Mouse (Mus musculus) natural killer cell, adult 2 months (primary cell): ENCODE results near the gene Erich3.

Source experiments
- DNase-seq, 2 experiments: peaks; one replicate each; pipeline ENCODE4 v3.0.0; 2022; ENCODE audit warnings: low spot score in 2 of 2

Erich3 gene

DNA sequence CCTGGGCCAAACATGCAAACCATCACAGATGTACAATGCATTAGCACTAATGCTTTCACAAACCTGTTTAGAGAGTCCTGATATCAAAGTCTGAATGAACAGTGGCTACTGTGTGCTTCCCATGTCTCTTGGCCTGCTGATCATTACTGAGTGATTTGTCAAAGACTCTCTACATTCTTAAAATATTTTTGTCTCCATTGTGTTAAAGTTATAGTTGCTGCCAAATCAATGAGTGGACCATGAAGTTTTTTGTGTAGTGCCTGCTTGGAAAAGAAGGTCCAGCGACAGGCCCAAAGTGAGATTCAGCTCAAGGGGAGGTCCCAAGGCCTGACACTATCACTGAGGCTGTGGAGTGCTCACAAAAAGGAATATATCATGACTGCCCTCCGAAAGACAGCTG is 108.0 kb downstream of the Erich3 start:
- no peak for DNase-seq

DNA sequence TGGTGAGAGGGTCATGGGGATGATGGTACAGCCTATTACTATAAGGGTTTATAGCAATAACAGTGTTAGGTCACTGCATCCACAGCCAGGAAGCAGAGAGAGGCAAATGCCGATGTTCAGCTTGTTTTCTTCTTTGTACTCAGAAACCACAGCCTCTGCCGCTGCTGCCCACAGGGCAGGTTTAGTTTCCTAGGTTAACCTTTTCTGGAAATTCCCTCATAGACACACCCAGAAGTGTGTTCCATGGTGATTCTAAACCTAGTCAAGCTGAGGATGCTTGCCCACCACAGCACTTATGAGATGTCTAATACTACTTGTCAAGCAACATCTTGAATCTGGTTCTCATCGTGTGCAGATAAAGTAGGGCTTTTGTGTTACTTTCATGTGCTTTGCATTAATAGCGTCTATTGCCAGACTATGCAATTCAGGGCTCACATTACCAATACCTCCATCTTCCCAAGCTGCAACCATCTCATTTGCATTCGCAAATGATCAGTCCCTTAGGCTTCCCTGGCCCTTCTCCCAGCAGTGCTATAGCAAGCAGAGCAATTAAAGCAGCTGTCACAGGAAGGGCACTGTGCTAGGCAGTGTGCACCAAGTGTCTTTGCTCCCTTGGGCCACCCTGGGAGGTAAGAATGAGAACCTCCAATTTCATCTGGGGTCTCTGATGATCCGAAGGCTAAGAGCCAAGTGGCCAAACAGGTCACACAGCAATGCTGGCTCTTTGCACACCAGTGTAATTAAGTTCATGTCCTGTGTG is 115.4 kb downstream of the Erich3 start:
- no peak for DNase-seq

DNA sequence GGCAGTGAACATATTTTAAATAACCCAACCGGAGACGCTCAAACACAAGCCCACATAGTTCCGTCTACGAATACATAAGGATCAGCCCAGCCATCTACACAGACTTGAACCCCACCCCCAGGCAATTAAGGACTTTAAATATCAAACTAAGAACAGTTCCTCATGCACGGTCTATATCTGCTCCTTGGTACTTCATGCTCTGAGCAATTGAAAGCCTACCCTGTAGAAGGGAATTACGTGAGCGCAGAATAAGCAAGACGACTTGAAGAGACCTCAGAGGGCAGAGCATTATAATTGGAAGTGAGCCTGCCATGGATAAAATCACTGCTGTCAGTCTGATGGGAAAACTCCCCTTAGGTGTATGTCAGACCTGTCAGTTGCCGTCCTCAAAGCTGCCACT is 122.7 kb downstream of the Erich3 start:
- no peak for DNase-seq

DNA sequence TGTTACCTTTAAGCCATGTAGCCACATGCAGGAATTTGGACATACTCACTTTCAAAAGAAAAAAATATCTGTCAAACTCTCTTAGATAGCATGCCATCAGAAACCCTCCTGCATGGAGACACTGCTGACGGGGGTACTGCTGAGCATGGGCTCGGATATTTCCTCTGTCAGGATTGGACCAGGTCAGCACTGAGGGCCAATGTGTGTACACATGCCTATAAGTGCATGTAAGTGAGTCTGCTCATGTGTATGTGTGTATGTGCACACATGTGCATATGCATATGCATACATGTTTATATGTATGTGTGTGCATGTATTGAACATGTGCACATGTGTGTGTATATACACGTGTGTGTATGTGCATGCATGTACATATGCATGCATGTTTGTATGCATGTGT is 124.0 kb downstream of the Erich3 start:
- no peak for DNase-seq

DNA sequence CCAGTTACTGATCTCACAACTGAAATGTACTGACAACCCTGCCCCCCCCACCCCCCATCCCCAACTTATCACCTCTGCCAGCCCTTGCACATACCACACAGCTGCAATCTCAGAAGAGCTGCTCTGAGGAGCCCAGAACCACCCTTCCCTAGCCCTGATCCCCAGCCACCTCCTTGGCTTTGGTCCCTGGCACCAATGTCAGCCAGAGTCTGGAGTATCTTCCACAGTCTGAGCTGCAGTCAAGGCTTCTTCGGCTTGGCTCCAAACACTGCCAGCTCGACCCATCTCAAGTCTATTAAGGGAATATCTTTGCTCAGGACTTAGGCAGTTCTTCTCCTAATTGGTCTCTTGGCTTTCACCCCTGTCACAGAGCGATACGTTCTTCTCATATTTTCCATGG is 129.9 kb downstream of the Erich3 start:
- no peak for DNase-seq

DNA sequence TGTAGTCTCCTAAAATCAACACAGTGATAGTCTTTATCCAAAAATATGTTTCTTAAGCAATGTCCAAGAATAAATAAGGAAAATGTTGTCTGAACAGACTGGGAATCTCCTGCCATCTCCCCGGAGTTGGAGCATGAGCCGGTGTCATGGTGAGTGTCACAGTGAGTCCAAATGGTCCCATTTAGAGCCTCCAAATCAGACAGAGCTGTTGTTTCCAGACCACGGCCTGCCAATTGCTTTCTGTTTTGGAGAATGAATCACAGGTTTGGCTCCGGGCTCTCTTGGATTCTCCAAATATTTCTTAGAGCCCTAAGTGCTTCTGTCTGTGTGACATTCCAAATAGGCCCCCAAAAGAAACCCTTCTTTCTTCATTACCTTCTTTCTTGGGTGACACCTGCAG is 135.1 kb downstream of the Erich3 start:
- no peak for DNase-seq

DNA sequence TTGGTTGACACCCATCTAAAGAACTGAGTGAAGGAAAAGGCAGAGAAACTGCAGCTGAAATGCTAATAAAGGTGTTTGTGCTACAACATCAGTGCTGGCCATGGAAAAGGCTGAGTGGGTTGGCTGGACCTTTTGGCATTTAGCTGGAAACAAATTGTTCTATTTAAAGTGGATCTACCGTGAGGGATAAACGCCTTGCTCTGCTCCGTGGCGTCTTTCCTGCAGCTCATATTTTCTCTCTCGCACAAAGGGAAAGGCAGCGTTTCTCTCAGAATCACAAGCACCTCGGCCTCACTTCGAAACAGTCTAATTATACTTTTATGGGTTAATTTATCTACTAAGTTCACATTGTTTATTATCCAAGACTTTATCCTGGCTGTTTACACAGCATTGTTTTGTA is 136.8 kb downstream of the Erich3 start:
- no peak for DNase-seq

DNA sequence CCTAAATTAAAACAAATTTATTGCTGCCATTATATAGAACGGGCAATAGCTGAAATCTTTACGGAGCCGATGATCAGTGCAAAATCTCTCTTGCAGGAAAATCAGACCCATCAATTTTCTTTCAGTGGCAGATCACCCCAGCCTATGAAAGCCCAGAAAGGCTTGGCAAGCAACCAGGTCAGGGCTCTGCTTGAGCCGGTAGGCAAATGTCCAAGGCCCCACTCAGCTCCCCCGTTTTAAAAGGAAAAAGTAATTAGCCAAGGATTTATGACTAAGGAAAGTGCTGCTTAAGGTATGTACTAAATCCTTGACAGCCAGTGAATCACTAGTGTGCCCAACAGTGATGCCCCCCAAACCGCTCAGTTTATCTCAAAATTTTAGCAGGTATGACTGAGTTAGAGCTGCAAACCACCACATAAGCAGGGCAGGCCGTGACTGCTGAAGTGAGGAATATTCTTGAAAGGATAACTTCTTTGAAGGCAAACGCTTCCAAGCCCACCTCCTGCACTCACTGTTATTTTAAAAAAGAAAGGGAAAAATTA is 137.3 kb downstream of the Erich3 start:
- DNase-seq = no peak

DNA sequence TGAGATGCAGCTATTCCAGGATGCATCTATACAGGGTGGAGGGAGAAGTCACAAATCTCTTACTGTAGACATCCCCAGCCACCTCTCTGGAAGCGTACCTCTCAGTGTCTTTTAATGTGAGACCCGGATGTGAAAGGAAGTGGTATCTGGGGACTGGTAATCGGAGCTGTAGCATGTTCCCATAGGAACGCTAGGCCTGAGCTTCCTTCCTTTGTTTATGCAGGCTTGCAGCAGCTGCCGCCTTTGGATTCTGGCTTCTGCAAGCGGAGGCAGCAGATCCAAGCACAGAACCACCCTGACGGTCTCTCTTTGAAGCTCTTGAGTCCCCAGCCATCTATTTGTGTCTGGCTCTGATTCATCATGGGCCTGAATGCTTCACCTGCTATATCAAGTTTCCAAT is 143.0 kb downstream of the Erich3 start:
- DNase-seq = no peak

DNA sequence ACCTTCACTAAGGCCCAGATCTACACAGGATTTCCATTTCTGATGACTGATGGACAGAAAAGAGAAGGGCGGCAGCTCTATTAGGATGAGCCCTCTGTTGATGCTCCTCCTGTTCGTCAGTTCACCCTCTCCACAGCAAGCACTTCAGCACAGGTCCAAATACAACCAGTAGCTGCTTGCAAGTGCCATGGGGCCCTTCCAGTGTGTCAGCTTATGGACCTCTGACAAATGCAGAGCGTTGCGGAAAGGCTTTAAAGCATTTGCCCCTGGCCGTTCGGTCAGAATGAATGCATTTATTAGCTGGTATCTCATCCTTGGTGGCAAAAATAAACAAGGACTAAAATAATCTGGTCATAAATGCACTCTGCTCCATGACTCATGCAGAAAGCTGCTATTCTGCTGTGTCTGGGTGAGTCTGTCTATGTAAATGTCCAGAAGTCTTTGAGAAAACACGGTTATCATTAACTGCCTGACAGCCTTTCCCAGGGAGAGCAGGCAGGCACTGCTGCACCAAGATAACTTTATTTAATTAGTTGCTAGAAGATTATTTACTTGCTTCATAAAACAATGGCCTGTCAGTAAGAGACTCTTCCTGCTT is 146.7 kb downstream of the Erich3 start:
- DNase-seq = no peak

DNA sequence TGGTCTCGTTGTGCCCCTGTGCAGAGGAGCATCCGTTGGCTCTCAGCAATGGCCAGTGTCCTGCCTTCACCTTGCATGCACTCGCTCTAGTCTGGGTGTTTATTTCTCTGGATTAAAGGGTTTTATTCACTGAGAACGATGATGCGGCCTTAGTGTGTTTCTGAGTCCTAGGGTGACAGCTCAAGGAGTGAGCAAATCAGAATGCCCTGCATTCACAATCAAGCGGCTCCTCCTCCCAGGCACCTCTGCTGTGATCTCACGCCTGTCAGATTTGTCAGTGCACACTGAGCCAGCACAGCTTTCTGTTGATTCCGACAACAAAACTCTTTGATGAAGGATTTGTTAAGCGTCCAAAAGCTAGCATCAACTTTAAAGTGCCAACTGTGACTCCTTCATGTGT is 147.6 kb downstream of the Erich3 start:
- DNase-seq = no peak

DNA sequence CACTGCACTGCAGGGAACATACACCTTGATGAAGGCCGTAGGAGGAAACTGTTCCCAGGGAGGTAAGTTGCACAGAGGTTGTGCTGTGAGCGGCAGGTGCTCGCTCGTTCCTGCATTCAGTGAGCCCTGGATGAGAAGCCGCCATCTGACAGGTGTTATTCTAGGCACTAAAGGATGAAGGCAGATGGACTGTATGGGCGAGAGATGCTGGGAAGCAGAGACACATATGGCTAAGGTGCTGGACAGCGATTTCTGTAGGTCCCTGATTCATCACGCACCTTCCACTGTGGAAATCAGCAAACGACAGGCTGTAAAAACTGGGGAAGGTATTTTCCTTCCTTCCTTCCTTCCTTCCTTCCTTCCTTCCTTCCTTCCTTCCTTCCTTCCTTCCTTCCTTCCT is 148.2 kb downstream of the Erich3 start:
- no peak for DNase-seq

DNA sequence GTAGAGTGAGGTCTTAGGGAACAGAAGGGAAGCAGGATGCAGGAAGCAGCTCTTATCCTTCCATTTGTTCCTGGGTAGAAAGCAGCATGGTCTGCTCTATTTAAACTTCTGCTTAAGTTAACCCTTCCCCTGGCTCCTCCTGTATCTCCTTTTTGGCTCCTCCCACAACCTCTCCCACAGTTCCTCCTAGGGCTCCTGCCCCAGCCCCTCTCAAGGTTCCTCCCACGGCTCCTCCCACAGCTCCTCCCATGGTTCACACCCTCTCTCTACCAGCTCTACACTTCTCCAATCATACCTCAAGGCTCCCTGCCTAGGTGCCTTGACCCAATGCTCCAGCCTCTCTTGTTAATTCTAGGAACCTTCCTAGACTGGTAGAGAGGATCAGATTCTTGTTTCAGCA is 149.2 kb downstream of the Erich3 start:
- DNase-seq = no peak

DNA sequence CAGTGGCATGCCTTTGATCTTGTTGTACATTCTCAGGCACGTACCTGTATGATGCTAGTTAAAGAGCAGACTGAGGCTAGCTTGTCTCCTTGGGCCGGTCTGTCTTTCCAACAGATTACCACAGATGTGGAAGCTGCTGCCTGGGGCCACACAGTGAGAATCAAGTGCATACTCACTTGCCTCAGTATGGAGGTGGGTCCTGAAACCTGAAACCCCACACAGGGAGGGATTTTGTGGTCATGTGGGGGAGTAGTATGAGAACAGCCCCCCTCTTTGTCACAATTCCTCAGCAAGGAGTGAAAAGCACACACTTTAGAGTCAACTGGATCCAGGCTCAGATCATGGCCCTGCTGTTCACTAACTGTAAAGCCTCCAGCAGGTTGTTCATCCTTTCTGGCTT is 151.9 kb downstream of the Erich3 start:
- DNase-seq = no peak

DNA sequence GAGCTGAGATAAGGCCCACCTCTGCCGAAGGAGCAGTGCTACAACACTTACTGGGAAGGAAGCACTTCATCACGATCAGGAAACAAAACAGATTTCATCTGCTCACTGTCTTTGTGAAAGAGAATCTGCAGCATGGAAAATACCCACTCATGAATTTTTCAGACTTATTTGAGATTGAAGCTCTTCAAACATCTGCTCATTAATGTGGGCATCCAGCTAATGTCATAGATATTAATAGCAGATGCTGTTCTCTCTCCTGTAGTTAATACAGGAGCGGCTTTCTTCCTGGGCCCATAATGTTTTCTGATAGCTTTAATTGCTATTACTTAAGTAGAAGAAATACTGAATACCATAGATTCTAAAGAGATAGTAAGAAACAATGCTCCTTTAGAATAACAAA is 152.6 kb downstream of the Erich3 start:
- no peak for DNase-seq

DNA sequence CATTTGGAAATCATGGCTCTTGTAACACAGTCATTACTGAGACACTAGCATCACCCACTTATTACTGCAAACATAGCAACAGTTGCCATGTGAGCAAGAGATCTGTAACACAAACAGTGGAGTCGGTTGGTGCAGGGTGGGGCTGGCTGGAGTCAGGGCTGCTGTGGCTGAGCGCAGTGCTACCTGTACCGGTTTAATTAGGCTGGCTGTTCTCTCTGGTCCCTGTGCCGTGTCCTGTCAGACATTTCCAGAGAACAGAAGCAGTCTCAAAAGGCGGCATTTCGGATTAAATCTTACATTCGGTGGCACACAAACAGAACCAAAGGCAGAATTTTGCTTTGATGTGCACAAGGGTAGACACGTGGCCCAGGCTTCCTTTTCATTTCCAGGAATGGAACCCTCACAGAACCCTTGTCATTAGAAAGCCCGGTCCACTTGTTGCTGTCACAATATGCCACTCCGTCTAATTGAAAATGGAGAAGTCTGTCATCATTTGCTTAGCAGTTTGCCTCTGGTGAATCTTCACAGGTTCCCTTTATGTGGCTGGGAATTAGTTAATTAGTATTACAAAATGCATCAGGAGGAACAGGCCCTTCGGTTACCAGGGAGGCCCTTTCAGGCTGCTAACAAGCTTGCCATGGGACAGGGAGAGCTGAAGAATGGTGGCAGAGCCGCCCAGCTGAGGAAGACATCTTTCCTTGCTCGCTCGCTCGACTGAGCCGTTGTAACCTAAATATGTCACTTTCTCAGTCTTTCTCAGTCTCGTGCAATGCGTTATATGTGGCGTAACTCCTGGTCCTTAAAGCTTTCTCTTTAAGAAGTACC is 153.4 kb downstream of the Erich3 start:
- no peak for DNase-seq
